Mouse (Mus musculus) liver, postnatal 0 days (tissue): ENCODE results near the gene Catsper3.

ENCODE experiments used
- CTCF ChIP-seq: sonication (generic); IDR thresholded peaks from 2 replicates; pipeline ENCODE4 v1.5.1; 2016; ENCODE audit warnings: antibody characterized with exemption, low read depth
- EP300 ChIP-seq: IDR thresholded peaks from 2 replicates; pipeline ENCODE4 v1.6.1; 2016; ENCODE audit warnings: antibody characterized with exemption, low read depth, mild to moderate bottlenecking

- no peak for TF ChIP-seq CTCF
- no peak for TF ChIP-seq EP300
Observed at GRCm38 (mm10) chr13:55754380-55754779, 30.0 kb upstream of the Catsper3 start.
